Mouse (Mus musculus): ENCODE results near the gene Hcfc1r1.

GRCm38 (mm10) chr17:23654001-23654400 is 19.4 kb upstream of the Hcfc1r1 start:
- TF ChIP-seq GATA1 (IDR thresholded peaks at IDR 0.05; ENCODE audit: borderline replicate concordance, low read length), result no peak
- TF ChIP-seq FLI1 (IDR thresholded peaks at IDR 0.05; ENCODE audit: low read length), result no peak

Data from megakaryocyte, embryonic 14.5 days (primary cell).